Mouse (Mus musculus): ENCODE results near the gene Eif4g3. TPM values are rescaled to one million over a fixed set of nuclear protein-coding genes. Genes with fewer than 3 reads are reported as not detected.

Gene Eif4g3
- polyA plus RNA-seq, 1 experiment from 2014 or later, result 60.5 TPM

- Histone ChIP-seq H3K27me3 (peaks cover 5% of the 10 kb centered on the region), H3K4me2 (peak overlapping the region; percentile 77), H3K9ac (peak overlapping the region; percentile 100), H3K27ac (peak overlapping the region; percentile 97), H3K36me3 (replicated peaks) (peaks cover 17% of the 10 kb centered on the region), H3K4me3 (replicated peaks) (peak overlapping the region; percentile 100), H3K4me1 (peaks cover 35% of the 10 kb centered on the region), H3K9me3 (no peaks in the 10 kb centered on the region)
- peak; percentile 94 for ATAC-seq (ENCODE audit: low FRiP score)
- WGBS, result under 1% methylated on average over 44 of the region's 59 CpGs
These were observed 503 bp downstream of the Eif4g3 start for GRCm38 (mm10) chr4:137993291-137993758.

- H3K4me3 ChIP-seq (replicated peaks), result peak overlapping the region; percentile 100
- ATAC-seq (ENCODE audit: low FRiP score), result peak; percentile 33
- H3K27ac ChIP-seq, result peak overlapping the region; percentile 97
- H3K9ac ChIP-seq, result peak overlapping the region; percentile 100
- peak overlapping the region; percentile 77 for H3K4me2 ChIP-seq
- H3K9me3 ChIP-seq, result no peaks in the 10 kb centered on the region
- peaks cover 5% of the 10 kb centered on the region for H3K27me3 ChIP-seq
- peaks cover 23% of the 10 kb centered on the region for H3K36me3 ChIP-seq (replicated peaks)
- H3K4me1 ChIP-seq, result peaks cover 39% of the 10 kb centered on the region
- under 1% methylated on average over 30 of the region's 60 CpGs for WGBS
These were observed 1.2 kb downstream of the Eif4g3 start for GRCm38 (mm10) chr4:137993821-137994561.

GRCm38 (mm10) chr4:137994562-137995336, 1.9 kb downstream of the Eif4g3 start:
- Histone ChIP-seq H3K9ac (peak overlapping the region; percentile 100), H3K27me3 (peaks cover 5% of the 10 kb centered on the region), H3K4me1 (peaks cover 42% of the 10 kb centered on the region), H3K36me3 (replicated peaks) (peaks cover 31% of the 10 kb centered on the region), H3K9me3 (no peaks in the 10 kb centered on the region), H3K27ac (peak overlapping the region; percentile 97; the same call in 1 of the 2 replicates), H3K4me3 (replicated peaks) (peak overlapping the region; percentile 100), H3K4me2 (peak overlapping the region; percentile 77)
- WGBS, result 48% methylated on average over 12 of the region's 12 CpGs
- ATAC-seq (ENCODE audit: low FRiP score), result no peak

- Histone ChIP-seq H3K9ac (peak overlapping the region; percentile 100; the same call in 1 of the 2 replicates), H3K27ac (no peak overlapping the region), H3K27me3 (peaks cover 5% of the 10 kb centered on the region), H3K4me2 (peak overlapping the region; percentile 77), H3K4me3 (replicated peaks) (peak overlapping the region; percentile 100), H3K36me3 (replicated peaks) (peaks cover 32% of the 10 kb centered on the region), H3K9me3 (no peaks in the 10 kb centered on the region), H3K4me1 (peaks cover 45% of the 10 kb centered on the region)
- no peak for ATAC-seq (ENCODE audit: low FRiP score)
- WGBS, result 86% methylated on average over 12 of the region's 12 CpGs
These were observed 2.6 kb downstream of the Eif4g3 start for GRCm38 (mm10) chr4:137995399-137995798.

DNA sequence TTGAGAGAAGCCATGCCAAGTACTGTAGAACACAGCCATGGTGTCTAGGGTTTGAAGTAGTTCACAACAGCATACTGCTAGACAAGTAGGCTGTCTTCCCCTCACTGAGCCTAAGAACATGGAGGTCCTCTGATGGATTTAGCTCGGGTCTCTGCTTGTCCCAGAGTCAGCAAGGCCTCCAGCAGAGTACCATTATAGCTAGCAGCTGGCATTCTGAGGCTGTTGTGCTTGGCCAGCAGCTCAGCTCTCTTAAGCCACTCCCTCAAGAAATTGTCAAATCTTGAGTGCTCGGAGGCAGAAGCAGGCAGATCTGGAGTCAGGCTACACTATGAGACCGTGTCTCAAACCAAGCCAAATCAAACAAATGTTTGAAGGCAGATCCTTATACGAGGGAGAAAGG, 5.4 kb downstream of the Eif4g3 start:
- Histone ChIP-seq H3K27ac (no peak overlapping the region), H3K27me3 (no peaks in the 10 kb centered on the region), H3K9me3 (no peaks in the 10 kb centered on the region), H3K4me2 (no peak overlapping the region), H3K4me1 (peaks cover 38% of the 10 kb centered on the region), H3K36me3 (replicated peaks) (peaks cover 54% of the 10 kb centered on the region), H3K9ac (no peak overlapping the region), H3K4me3 (replicated peaks) (no peak overlapping the region)
- WGBS, result 77% methylated on average over 4 of the region's 4 CpGs
- no peak for ATAC-seq (ENCODE audit: low FRiP score)

- Histone ChIP-seq H3K27me3 (no peaks in the 10 kb centered on the region), H3K4me2 (no peak overlapping the region), H3K9ac (no peak overlapping the region), H3K4me3 (replicated peaks) (no peak overlapping the region), H3K4me1 (peaks cover 26% of the 10 kb centered on the region), H3K36me3 (replicated peaks) (peaks cover 68% of the 10 kb centered on the region), H3K9me3 (no peaks in the 10 kb centered on the region), H3K27ac (no peak overlapping the region)
- ATAC-seq (ENCODE audit: low FRiP score), result no peak
- 71% methylated on average over 7 of the region's 7 CpGs for WGBS
These were observed 7.9 kb downstream of the Eif4g3 start for GRCm38 (mm10) chr4:138000682-138001081.

DNA sequence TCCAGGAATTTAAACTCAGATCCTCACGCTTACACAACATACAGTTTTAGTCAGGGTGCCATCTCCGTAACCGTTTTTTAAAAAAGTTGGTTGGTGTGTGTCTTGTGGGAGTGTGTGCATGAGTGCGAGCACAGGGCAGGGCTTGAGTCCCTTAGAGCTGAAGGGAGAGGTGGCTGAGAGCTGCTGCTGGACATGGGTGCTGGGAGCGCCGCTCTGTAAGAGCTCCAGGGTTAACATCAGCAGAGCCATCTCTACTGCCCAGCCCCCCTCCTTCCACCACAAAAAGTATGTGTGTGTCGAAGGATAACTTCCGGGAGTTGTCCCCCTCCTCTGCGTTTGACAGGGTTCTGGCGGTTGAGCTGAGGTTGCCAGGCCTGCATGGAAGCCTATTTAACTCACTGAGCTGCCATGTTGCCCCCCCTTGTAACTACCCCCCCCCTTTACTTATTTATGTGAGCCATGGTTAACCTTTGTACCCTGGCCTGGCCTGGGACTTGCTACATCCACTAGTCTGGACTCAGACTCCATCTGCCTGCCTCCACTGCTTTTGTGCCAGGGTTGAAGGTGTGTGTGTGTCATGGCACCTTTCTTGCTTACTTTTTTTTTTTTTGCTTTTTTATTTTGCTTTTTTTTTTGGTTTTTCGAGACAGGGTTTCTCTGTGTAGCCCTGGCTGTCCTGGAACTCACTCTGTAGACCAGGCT, 11.2 kb downstream of the Eif4g3 start:
- peaks cover 61% of the 10 kb centered on the region for H3K36me3 ChIP-seq (replicated peaks)
- no peak for ATAC-seq (ENCODE audit: low FRiP score)
- H3K9me3 ChIP-seq, result no peaks in the 10 kb centered on the region
- peaks cover 8% of the 10 kb centered on the region for H3K4me1 ChIP-seq
- H3K27me3 ChIP-seq, result no peaks in the 10 kb centered on the region
- WGBS, result 90% methylated on average over 11 of the region's 11 CpGs
- no peak overlapping the region for H3K27ac ChIP-seq
- H3K4me3 ChIP-seq (replicated peaks), result no peak overlapping the region
- H3K9ac ChIP-seq, result no peak overlapping the region
- H3K4me2 ChIP-seq, result no peak overlapping the region

DNA sequence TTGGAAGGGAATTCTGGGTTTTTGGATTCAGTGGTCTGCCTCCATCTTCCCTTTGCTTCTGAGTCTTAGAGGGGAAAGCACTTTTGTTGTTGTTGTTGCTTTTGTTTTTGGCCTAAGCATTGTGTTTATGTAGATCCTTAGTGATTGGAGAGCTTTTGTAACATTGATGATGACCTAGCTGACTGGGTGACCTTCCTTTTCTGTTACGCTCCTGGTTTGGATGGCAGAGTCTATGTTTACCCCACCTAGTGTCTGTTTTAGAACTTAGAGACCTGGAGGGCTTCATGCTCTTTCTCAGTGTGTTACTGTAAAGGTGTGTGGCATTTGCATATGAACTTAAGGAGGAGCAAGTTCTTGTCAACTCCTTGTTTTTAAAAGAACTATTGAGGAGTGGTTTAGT, 13.0 kb downstream of the Eif4g3 start:
- H3K4me1 ChIP-seq, result no peaks in the 10 kb centered on the region
- 97% methylated on average over 1 of the region's 1 CpGs for WGBS
- no peak overlapping the region for H3K4me2 ChIP-seq
- H3K27me3 ChIP-seq, result no peaks in the 10 kb centered on the region
- H3K4me3 ChIP-seq (replicated peaks), result no peak overlapping the region
- H3K27ac ChIP-seq, result no peak overlapping the region
- H3K9ac ChIP-seq, result no peak overlapping the region
- ATAC-seq (ENCODE audit: low FRiP score), result no peak
- peaks cover 61% of the 10 kb centered on the region for H3K36me3 ChIP-seq (replicated peaks)
- H3K9me3 ChIP-seq, result no peaks in the 10 kb centered on the region

DNA sequence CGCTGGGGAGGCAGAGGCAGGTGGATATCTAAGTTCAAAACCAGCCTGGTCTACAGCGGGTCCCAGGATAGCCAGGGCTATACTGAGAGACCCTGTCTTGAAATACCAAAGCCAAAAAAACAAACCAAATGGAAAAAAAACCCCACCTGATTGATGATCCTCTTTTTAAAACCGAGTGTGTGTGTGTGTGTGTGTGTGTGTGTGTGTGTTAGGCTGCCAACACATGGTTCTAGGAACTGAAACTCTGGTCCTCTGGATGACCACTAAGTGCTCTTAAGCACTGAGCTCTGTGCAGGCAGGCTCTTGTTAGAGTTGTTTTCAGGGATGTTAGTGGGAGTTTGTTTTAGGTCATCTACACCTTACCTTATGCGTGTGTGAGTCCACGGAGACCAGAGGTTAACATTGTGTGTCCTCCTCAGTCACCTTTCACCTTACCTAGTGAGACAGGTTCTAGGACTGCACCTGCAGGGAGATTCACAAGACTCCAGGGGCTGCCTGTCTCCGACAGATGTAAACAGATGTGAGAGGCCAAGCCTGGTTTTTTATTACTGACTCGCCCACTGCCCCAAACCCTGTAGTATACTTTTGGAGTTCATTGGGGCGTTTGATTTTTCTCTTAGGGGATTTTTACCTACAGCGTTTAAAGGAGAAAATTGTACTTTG, 14.3 kb downstream of the Eif4g3 start:
- WGBS, result 90% methylated on average over 9 of the region's 9 CpGs
- H3K27me3 ChIP-seq, result no peaks in the 10 kb centered on the region
- H3K4me1 ChIP-seq, result peaks cover 3% of the 10 kb centered on the region; the same call in 1 of the 2 replicates
- no peak overlapping the region for H3K27ac ChIP-seq
- no peak overlapping the region for H3K9ac ChIP-seq
- H3K4me2 ChIP-seq, result no peak overlapping the region
- ATAC-seq (ENCODE audit: low FRiP score), result no peak
- no peak overlapping the region for H3K4me3 ChIP-seq (replicated peaks)
- H3K9me3 ChIP-seq, result no peaks in the 10 kb centered on the region
- peaks cover 65% of the 10 kb centered on the region for H3K36me3 ChIP-seq (replicated peaks)

GRCm38 (mm10) chr4:138008646-138009045, 15.8 kb downstream of the Eif4g3 start:
- Histone ChIP-seq H3K27me3 (no peaks in the 10 kb centered on the region), H3K36me3 (replicated peaks) (peaks cover 58% of the 10 kb centered on the region), H3K9me3 (no peaks in the 10 kb centered on the region), H3K4me1 (peaks cover 3% of the 10 kb centered on the region; the same call in 1 of the 2 replicates), H3K9ac (no peak overlapping the region), H3K27ac (no peak overlapping the region), H3K4me3 (replicated peaks) (no peak overlapping the region), H3K4me2 (no peak overlapping the region)
- ATAC-seq (ENCODE audit: low FRiP score), result no peak
- 96% methylated on average over 6 of the region's 6 CpGs for WGBS

DNA sequence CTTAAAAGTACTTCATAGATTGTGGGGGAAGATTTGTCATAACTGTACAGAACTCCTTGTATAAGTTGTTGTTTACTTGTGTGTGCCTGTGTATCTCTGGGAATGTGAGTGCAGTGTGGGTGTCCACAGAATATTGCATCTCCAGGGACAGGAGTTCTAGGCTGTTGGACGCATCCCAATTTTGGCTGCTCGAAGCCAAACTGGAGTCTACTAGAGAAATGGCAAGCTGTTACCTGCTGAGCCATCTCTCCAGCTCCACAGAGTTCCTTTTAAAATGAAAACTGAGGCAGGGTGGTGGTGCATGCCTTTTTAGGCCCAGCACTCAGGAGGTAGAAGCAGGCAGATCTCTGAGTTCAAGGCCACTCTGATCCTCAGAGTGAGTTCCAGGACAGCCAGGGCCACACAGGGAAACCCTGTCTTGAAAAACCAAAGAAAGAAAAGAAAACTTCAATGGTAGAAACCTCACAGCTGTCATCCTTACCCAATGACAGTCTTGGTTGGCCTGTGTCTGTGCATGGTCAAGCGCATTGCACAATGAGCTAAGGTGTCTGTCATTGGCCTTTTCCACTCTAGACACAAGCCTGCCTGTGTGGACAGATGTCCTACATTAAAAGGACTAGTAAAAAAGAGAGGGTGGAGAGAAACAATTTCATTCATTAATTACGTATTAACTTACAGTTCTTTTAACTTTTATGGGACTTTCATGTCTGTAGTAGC, 17.1 kb downstream of the Eif4g3 start:
- peaks cover 59% of the 10 kb centered on the region for H3K36me3 ChIP-seq (replicated peaks)
- WGBS, result 99% methylated on average over 4 of the region's 4 CpGs
- H3K27ac ChIP-seq, result no peak overlapping the region

More for the DNA sequence above, 17.1 kb downstream of the Eif4g3 start:
- H3K9me3 ChIP-seq, result no peaks in the 10 kb centered on the region
- no peak overlapping the region for H3K4me3 ChIP-seq (replicated peaks)
- H3K4me2 ChIP-seq, result no peak overlapping the region
- ATAC-seq (ENCODE audit: low FRiP score), result no peak
- no peaks in the 10 kb centered on the region for H3K27me3 ChIP-seq
- H3K9ac ChIP-seq, result no peak overlapping the region
- H3K4me1 ChIP-seq, result peaks cover 3% of the 10 kb centered on the region; the same call in 1 of the 2 replicates
